Mouse (Mus musculus) thymus, adult 2 months (tissue): ENCODE measurements at regions not wholly inside any gene's neighbourhood (a gene's known extent, or its start where the extent isn't known, plus 50 kb on each side); places are given as distances from the start of the nearest gene placed in this dataset.

Experiments
- DNase-seq: peaks from one replicate; pipeline ENCODE4 v3.0.0; 2021
- H3K27ac ChIP-seq: fragments of 200-500 bp; 2 replicates; pipeline ENCODE4 v1.5.1; 2012; ENCODE audit warnings: low read length, control low read depth; ENCODE audit not compliant: control insufficient read depth, insufficient read depth
- H3K27me3 ChIP-seq: fragments of 200-500 bp; 2 replicates; pipeline ENCODE4 v1.6.1; 2012; ENCODE audit warnings: mild to moderate bottlenecking, low read length, moderate library complexity, mixed read lengths; ENCODE audit not compliant: control insufficient read depth, insufficient read depth
- H3K36me3 ChIP-seq: fragments of 200-500 bp; 2 replicates; pipeline ENCODE4 v1.6.1; 2012; ENCODE audit warnings: mild to moderate bottlenecking, low read length, moderate library complexity; ENCODE audit not compliant: control insufficient read depth, insufficient read depth
- H3K4me1 ChIP-seq: fragments of 200-500 bp; replicated peaks from 2 replicates; pipeline ENCODE4 v1.6.1; 2012; ENCODE audit warnings: low read length; ENCODE audit not compliant: control insufficient read depth, insufficient read depth
- H3K4me3 ChIP-seq: fragments of 200-500 bp; 2 replicates; pipeline ENCODE4 v1.5.1; 2012; ENCODE audit warnings: mild to moderate bottlenecking, low read length, control low read depth, moderate library complexity; ENCODE audit not compliant: control insufficient read depth, insufficient read depth
- CTCF ChIP-seq: fragments of 200-500 bp; IDR thresholded peaks from 2 replicates; pipeline ENCODE4 v1.5.1; 2012; ENCODE audit warnings: mild to moderate bottlenecking, control low read depth, low read length, moderate library complexity, borderline replicate concordance; ENCODE audit not compliant: control insufficient read depth, poor library complexity, insufficient read depth; ENCODE audit errors: extremely low read depth
- POLR2A ChIP-seq: fragments of 200-500 bp; IDR thresholded peaks from 2 replicates; pipeline ENCODE4 v1.6.1; 2012; ENCODE audit warnings: mild to moderate bottlenecking, low read length, control low read depth, moderate library complexity; ENCODE audit not compliant: control insufficient read depth, poor library complexity, insufficient read depth; ENCODE audit errors: extremely low read depth
- WGBS: fragments of 180-500 bp; shearing (Covaris S2); methylation state at CpG from one replicate; pipeline ENCODE4 v1.1.7; 2018; 5-methylcytosine and 5-hydroxymethylcytosine counted together

GRCm38 (mm10) chr11:111333021-111333420, 267.1 kb downstream of the Kcnj2 start:
- H3K4me3 ChIP-seq = no peak overlapping the region
- 88% methylated on average over 3 of the region's 3 CpGs for WGBS
- H3K27me3 ChIP-seq = no peaks in the 10 kb centered on the region
- no peak overlapping the region for H3K27ac ChIP-seq
- no peak for TF ChIP-seq POLR2A
- no peak for TF ChIP-seq CTCF
- DNase-seq = no peak
- no peaks in the 10 kb centered on the region for H3K36me3 ChIP-seq
- H3K4me1 ChIP-seq = no peaks in the 10 kb centered on the region

- TF ChIP-seq POLR2A = no peak
- no peak for TF ChIP-seq CTCF
- Histone ChIP-seq H3K36me3 (no peaks in the 10 kb centered on the region), H3K27me3 (no peaks in the 10 kb centered on the region), H3K4me3 (no peak overlapping the region), H3K27ac (no peak overlapping the region), H3K4me1 (no peaks in the 10 kb centered on the region)
- no peak for DNase-seq
- WGBS = 93% methylated on average over 1 of the region's 1 CpGs
Measured at GRCm38 (mm10) chr11:111347562-111347961, 281.6 kb downstream of the Kcnj2 start.

GRCm38 (mm10) chr11:111350028-111350427, 284.1 kb downstream of the Kcnj2 start:
- no peaks in the 10 kb centered on the region for H3K27me3 ChIP-seq
- no peak overlapping the region for H3K27ac ChIP-seq
- DNase-seq = no peak
- WGBS = 82% methylated on average over 4 of the region's 4 CpGs
- no peaks in the 10 kb centered on the region for H3K4me1 ChIP-seq
- no peak overlapping the region for H3K4me3 ChIP-seq
- no peaks in the 10 kb centered on the region for H3K36me3 ChIP-seq
- TF ChIP-seq POLR2A = no peak
- TF ChIP-seq CTCF = no peak

- no peak for DNase-seq
- Histone ChIP-seq H3K4me1 (no peaks in the 10 kb centered on the region), H3K27ac (no peak overlapping the region), H3K36me3 (no peaks in the 10 kb centered on the region), H3K27me3 (no peaks in the 10 kb centered on the region), H3K4me3 (no peak overlapping the region)
- 60% methylated on average over 1 of the region's 1 CpGs for WGBS
- TF ChIP-seq CTCF (no peak), POLR2A (no peak)
Measured at GRCm38 (mm10) chr11:111363363-111363762, 297.4 kb downstream of the Kcnj2 start.

GRCm38 (mm10) chr11:111377165-111377564, 311.2 kb downstream of the Kcnj2 start:
- Histone ChIP-seq H3K4me1 (no peaks in the 10 kb centered on the region), H3K36me3 (no peaks in the 10 kb centered on the region), H3K4me3 (no peak overlapping the region), H3K27me3 (no peaks in the 10 kb centered on the region), H3K27ac (no peak overlapping the region)
- TF ChIP-seq POLR2A (no peak), CTCF (no peak)
- 92% methylated on average over 4 of the region's 4 CpGs for WGBS
- no peak for DNase-seq

- WGBS = 49% methylated on average over 3 of the region's 3 CpGs
- H3K27ac ChIP-seq = no peak overlapping the region
Measured at GRCm38 (mm10) chr11:111379842-111380241, 313.9 kb downstream of the Kcnj2 start.

GRCm38 (mm10) chr11:111398706-111399105, 332.7 kb downstream of the Kcnj2 start:
- no peak overlapping the region for H3K4me3 ChIP-seq
- H3K4me1 ChIP-seq = no peaks in the 10 kb centered on the region
- TF ChIP-seq CTCF (no peak), POLR2A (no peak)
- H3K27me3 ChIP-seq = no peaks in the 10 kb centered on the region
- DNase-seq = no peak
- WGBS = 83% methylated on average over 1 of the region's 1 CpGs
- H3K27ac ChIP-seq = no peak overlapping the region
- H3K36me3 ChIP-seq = no peaks in the 10 kb centered on the region

More at GRCm38 (mm10) chr11:111379842-111380241, 313.9 kb downstream of the Kcnj2 start:
- Histone ChIP-seq H3K27me3 (no peaks in the 10 kb centered on the region), H3K36me3 (no peaks in the 10 kb centered on the region), H3K4me1 (no peaks in the 10 kb centered on the region), H3K4me3 (no peak overlapping the region)
- no peak for DNase-seq
- no peak for TF ChIP-seq POLR2A
- no peak for TF ChIP-seq CTCF

GRCm38 (mm10) chr11:111409266-111409665, 343.3 kb downstream of the Kcnj2 start:
- DNase-seq = no peak
- Histone ChIP-seq H3K27ac (no peak overlapping the region), H3K36me3 (no peaks in the 10 kb centered on the region), H3K27me3 (no peaks in the 10 kb centered on the region), H3K4me1 (no peaks in the 10 kb centered on the region), H3K4me3 (no peak overlapping the region)
- TF ChIP-seq POLR2A (no peak), CTCF (no peak)
- WGBS = 94% methylated on average over 2 of the region's 2 CpGs
